Mouse (Mus musculus): ENCODE results near the gene Rnase12. TPM values are rescaled to one million over a fixed set of nuclear protein-coding genes. Genes with fewer than 3 reads are reported as not detected.

Rnase12 gene
- polyA plus RNA-seq, 1 experiment, result not detected

DNA sequence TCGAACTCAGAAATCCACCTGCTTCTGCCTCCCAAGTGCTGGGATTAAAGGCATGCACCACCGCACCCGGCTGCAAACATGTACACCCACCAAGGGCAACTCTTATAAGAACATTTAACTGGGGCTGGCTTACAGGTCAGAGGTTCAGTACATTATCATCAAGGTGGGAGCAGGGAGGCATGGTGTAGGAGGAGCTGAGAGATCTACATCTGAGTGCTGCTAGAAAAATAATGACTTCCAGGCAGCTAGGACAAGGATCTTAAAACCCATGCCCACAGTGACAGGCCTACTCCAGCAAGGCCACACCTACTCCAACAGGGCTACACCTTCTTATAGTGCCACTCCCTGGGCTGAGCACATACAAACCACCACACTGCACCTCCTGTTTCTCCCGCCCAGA, 28.4 kb upstream of the Rnase12 start:
- Histone ChIP-seq H3K4me1 (peaks cover 48% of the 10 kb centered on the region), H3K9me3 (no peaks in the 10 kb centered on the region), H3K36me3 (replicated peaks; ENCODE audit: low read length) (no peaks in the 10 kb centered on the region), H3K4me3 (replicated peaks) (no peak overlapping the region), H3K27me3 (replicated peaks) (peaks cover 33% of the 10 kb centered on the region)
- TF ChIP-seq GATA1 (IDR thresholded peaks at IDR 0.05; ENCODE audit: borderline replicate concordance, low read length) (no peak), FLI1 (IDR thresholded peaks at IDR 0.05; ENCODE audit: low read length) (no peak)

DNA sequence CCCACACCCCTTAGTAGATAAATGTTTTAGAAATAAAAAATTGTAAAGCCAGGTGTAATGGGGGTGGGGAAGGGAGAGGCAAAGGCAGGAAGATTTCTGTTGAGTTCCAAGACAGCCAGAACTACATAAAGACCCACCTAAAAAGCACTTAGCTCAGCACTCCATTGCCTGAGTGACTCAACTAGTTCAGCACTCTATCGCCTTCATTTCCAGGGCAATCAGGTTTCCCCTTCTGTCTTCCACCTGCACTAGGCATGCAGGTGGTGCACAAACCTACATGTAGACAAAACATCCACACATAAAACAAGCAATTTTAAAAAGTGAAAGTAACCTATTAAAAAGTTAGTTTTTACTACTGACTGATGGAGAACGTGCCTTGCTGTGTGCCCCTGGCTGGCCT, 27.6 kb upstream of the Rnase12 start:
- TF ChIP-seq FLI1 (IDR thresholded peaks at IDR 0.05; ENCODE audit: low read length) (no peak), GATA1 (IDR thresholded peaks at IDR 0.05; ENCODE audit: borderline replicate concordance, low read length) (no peak)
- H3K9me3 ChIP-seq, result no peaks in the 10 kb centered on the region
- peak overlapping the region; percentile 30 for H3K4me3 ChIP-seq (replicated peaks)
- no peaks in the 10 kb centered on the region for H3K36me3 ChIP-seq (replicated peaks; ENCODE audit: low read length)
- peaks cover 43% of the 10 kb centered on the region for H3K4me1 ChIP-seq
- H3K27me3 ChIP-seq (replicated peaks), result peaks cover 40% of the 10 kb centered on the region

DNA sequence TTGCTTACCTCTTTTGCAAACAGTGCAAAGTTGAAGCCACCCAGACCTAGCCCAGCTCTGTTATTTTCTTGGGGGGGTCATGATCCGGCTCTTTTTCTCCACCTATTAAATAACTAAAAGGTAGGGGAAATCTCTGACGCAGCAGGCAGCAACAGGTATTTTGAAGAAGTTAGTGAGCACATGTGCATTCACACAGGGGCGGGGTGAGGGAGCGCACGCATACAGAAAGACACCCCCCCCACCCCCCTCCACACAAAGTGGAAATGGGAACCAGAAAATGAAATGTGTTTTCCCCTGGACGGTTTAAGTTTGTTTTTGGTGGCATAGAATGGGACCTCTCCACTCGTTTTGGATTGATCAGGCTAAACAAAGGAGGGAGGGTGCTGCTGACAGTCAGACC, 26.3 kb upstream of the Rnase12 start:
- peaks cover 40% of the 10 kb centered on the region for H3K4me1 ChIP-seq
- TF ChIP-seq FLI1 (IDR thresholded peaks at IDR 0.05; ENCODE audit: low read length) (no peak), GATA1 (IDR thresholded peaks at IDR 0.05; ENCODE audit: borderline replicate concordance, low read length) (no peak)
- no peaks in the 10 kb centered on the region for H3K36me3 ChIP-seq (replicated peaks; ENCODE audit: low read length)
- no peaks in the 10 kb centered on the region for H3K9me3 ChIP-seq
- peak overlapping the region; percentile 91 for H3K4me3 ChIP-seq (replicated peaks)
- H3K27me3 ChIP-seq (replicated peaks), result peaks cover 50% of the 10 kb centered on the region

DNA sequence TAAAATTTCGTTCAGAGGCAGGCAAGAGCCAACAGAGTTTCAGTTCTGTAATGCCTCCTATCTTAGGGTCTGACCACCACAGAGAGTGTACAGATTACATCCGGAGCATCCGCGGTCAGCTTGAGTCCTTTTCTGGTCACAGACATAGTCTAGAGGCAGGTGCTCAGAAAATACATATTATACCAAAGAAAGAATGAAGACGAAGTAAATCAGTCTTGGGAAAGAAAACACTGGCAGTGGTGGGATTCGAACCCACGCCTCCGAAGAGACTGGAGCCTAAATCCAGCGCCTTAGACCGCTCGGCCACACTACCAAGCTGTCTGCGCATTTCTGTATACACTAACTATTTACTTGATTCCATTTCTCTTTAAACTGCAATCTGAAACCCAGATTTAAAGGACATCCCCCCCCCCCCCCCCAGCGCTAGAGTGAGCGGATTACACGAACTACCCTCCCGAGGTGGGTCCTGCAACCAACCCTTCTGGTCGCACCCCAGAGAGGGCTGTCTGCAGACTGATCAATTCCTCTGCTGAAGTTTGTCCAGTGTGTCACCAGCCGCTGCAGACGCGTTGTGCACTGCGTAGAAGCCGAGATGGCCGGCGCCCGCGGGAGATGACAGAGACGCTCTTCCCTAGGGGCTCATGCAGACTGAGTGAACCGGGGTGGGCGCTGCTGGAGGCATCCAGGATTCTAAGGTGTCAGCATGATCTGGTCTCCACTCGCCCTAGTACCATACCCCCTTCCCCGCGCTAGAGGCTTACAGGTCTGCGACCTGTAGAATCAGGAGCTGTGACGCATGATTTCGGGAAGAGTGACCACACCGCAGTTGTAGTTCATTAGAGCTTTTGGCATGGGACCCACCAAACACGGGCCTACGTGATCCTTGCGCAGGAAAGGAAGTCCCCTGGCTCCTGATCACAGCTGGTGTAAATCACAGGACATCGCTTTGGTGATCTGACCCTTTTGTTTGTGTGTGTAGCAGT, 25.4 kb upstream of the Rnase12 start:
- Histone ChIP-seq H3K27me3 (replicated peaks) (peaks cover 54% of the 10 kb centered on the region), H3K4me3 (replicated peaks) (peak overlapping the region; percentile 91), H3K4me1 (peaks cover 34% of the 10 kb centered on the region), H3K9me3 (no peaks in the 10 kb centered on the region), H3K36me3 (replicated peaks; ENCODE audit: low read length) (no peaks in the 10 kb centered on the region)
- TF ChIP-seq GATA1 (IDR thresholded peaks at IDR 0.05; ENCODE audit: borderline replicate concordance, low read length) (no peak), FLI1 (IDR thresholded peaks at IDR 0.05; ENCODE audit: low read length) (no peak)

DNA sequence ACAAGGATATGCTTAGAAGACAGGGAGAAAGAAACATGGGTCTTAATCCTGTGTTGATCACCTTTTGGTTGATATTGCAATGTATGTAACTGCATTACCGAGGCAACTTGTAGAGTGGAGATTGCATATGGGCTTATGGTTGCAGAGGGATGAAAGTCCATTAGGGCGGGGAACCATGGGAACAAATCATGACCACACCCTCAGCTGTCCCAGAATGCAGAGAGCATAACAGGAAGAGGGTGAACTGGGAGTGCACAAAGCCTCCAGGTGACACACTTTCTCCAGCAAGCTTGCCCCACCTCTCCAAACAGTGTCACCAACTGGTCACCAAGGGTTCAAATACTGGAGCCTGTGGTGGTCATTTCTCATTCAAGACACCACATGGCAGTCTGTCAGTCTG, 23.6 kb upstream of the Rnase12 start:
- H3K27me3 ChIP-seq (replicated peaks), result peaks cover 54% of the 10 kb centered on the region
- no peaks in the 10 kb centered on the region for H3K36me3 ChIP-seq (replicated peaks; ENCODE audit: low read length)
- no peak for TF ChIP-seq FLI1 (IDR thresholded peaks at IDR 0.05; ENCODE audit: low read length)
- TF ChIP-seq GATA1 (IDR thresholded peaks at IDR 0.05; ENCODE audit: borderline replicate concordance, low read length), result no peak
- H3K9me3 ChIP-seq, result no peaks in the 10 kb centered on the region
- H3K4me1 ChIP-seq, result peaks cover 32% of the 10 kb centered on the region
- no peak overlapping the region for H3K4me3 ChIP-seq (replicated peaks)

DNA sequence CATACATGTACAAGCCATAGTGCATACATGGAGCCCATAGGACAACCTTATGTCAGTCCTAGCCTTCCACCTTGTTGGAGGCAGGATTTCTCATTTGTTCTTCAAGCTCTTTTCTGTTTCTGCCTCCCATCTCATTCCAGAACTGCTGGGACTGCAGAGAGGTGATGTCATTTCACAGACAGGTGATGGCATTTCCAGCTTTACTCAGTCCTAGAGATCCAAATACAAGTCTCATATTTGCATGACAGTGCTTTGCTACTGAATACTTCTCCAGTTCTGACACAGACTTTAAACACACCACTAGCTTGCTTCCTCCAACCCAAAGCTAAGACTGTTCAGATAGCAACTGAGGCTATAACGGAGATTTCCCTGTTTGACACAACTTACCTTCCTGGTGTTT, 21.7 kb upstream of the Rnase12 start:
- H3K9me3 ChIP-seq, result no peaks in the 10 kb centered on the region
- TF ChIP-seq FLI1 (IDR thresholded peaks at IDR 0.05; ENCODE audit: low read length) (no peak), GATA1 (IDR thresholded peaks at IDR 0.05; ENCODE audit: borderline replicate concordance, low read length) (no peak)
- peaks cover 56% of the 10 kb centered on the region for H3K27me3 ChIP-seq (replicated peaks)

DNA sequence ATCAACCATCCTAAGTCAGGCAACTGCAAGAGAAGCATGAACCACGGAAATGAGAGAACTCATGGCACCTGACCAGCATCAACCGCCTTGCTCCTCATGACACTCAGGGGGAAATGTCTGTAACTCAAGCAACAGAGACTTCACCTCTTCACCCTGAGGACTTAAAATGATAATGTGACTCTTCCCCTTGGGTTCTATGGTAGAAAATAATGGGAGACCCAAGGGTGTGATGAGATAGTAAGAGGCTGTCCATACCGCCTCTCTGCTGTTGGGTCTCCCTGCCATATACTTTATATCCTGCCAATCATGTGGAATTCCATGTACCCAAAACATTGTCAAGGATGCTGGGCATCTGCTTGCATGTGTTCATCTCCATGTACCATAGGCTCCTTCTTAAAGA, 16.9 kb upstream of the Rnase12 start, which contains the start of gene Olfr750:
Gene Olfr750, minus strand, starts transcription at position 101 of the 400 bp plus-strand sequence.
- no peak within 1 kb of the TSS for H3K4me3 ChIP-seq (replicated peaks)
- H3K27me3 ChIP-seq (replicated peaks), result peaks cover 37% of the 10 kb centered on the region
- TF ChIP-seq FLI1 (IDR thresholded peaks at IDR 0.05; ENCODE audit: low read length) (no peak), GATA1 (IDR thresholded peaks at IDR 0.05; ENCODE audit: borderline replicate concordance, low read length) (no peak)
- H3K9me3 ChIP-seq, result no peaks in the 10 kb centered on the region
- no peaks in the 10 kb centered on the region for H3K36me3 ChIP-seq (replicated peaks; ENCODE audit: low read length)
- peaks cover 7% of the 10 kb centered on the region for H3K4me1 ChIP-seq

More for the DNA sequence above, 21.7 kb upstream of the Rnase12 start:
- no peaks in the 10 kb centered on the region for H3K36me3 ChIP-seq (replicated peaks; ENCODE audit: low read length)
- peaks cover 20% of the 10 kb centered on the region for H3K4me1 ChIP-seq
- H3K4me3 ChIP-seq (replicated peaks), result no peak overlapping the region

DNA sequence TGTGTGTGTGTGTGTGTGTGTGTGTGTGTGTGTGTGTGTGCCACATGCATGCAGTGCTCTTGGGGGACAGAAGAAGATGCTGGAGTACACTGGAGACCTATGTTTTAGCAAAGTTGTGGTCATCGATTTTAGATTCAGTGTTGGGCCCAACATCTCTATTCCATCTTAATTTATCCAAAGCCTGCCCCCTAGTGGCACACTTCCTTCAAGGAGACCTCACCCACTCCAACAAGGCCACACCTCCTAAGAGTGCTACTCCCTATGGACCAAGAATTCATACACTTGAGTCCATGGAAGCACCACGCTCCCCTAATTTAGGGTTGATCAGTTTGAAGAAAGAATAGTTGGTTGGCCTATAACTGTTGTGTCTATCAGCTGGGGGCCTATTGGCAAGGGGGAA, 12.2 kb upstream of the Rnase12 start:
- Histone ChIP-seq H3K27me3 (replicated peaks) (peaks cover 28% of the 10 kb centered on the region), H3K36me3 (replicated peaks; ENCODE audit: low read length) (no peaks in the 10 kb centered on the region), H3K4me3 (replicated peaks) (no peak overlapping the region), H3K9me3 (no peaks in the 10 kb centered on the region), H3K4me1 (peaks cover 23% of the 10 kb centered on the region)
- TF ChIP-seq GATA1 (IDR thresholded peaks at IDR 0.05; ENCODE audit: borderline replicate concordance, low read length), result no peak
- no peak for TF ChIP-seq FLI1 (IDR thresholded peaks at IDR 0.05; ENCODE audit: low read length)

DNA sequence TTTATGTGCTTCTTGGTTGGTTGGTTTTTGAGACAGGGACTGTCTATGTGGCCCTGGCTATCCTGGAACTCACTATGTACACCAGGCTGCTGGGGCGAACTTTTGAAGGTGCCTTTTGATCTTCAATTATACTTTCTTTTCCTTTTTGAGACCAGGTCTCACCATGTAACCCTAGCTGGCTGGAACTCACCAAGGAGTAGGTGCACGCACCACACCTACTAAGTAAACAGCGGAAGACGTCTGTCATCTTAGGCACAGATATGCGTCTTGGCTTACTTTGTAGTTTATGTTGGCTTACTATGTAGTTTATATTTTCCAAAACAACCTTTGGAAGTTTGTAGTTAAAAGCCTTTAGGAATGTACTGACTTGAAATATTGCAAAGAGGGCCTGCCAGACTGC, 11.5 kb upstream of the Rnase12 start:
- no peaks in the 10 kb centered on the region for H3K36me3 ChIP-seq (replicated peaks; ENCODE audit: low read length)

DNA sequence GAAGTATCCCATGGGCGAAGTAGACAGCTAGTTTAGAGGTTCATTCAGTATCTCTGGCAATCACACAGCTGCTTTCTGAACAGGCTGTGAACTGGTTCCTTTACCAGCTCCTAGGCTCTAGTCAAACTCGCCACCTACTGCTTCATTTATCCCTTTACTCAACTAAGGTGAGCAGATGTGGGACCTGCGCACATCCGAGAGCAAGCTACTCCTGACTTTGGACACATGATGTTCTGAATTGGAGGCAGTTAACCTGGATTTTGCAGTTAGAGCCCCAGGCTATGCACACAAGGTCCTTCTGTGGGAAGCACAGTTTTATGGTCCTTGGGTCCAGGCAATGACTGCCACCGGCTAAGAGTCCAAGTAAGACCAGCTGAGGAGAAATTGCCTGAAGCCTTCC, 3.3 kb upstream of the Rnase12 start:
- Histone ChIP-seq H3K4me3 (replicated peaks) (no peak overlapping the region), H3K9me3 (no peaks in the 10 kb centered on the region), H3K4me1 (peaks cover 58% of the 10 kb centered on the region), H3K27me3 (replicated peaks) (no peaks in the 10 kb centered on the region), H3K36me3 (replicated peaks; ENCODE audit: low read length) (no peaks in the 10 kb centered on the region)
- TF ChIP-seq FLI1 (IDR thresholded peaks at IDR 0.05; ENCODE audit: low read length), result no peak
- no peak for TF ChIP-seq GATA1 (IDR thresholded peaks at IDR 0.05; ENCODE audit: borderline replicate concordance, low read length)

More for the DNA sequence above, 11.5 kb upstream of the Rnase12 start:
- TF ChIP-seq FLI1 (IDR thresholded peaks at IDR 0.05; ENCODE audit: low read length) (no peak), GATA1 (IDR thresholded peaks at IDR 0.05; ENCODE audit: borderline replicate concordance, low read length) (no peak)
- Histone ChIP-seq H3K4me1 (peaks cover 23% of the 10 kb centered on the region), H3K27me3 (replicated peaks) (peaks cover 24% of the 10 kb centered on the region), H3K4me3 (replicated peaks) (no peak overlapping the region), H3K9me3 (no peaks in the 10 kb centered on the region)
